Mouse (Mus musculus) naive thymus-derived CD4-positive, alpha-beta T cell, adult 2 months (primary cell): Measurements from ENCODE around the gene Phox2a.
A peak's percentile ranks its signal among the peaks of the same experiment; 100 is the strongest.

ENCODE experiments used
- DNase-seq: peaks from one replicate; pipeline ENCODE4 v3.0.0-alpha.2; 2011; ENCODE audit warnings: low read depth

Gene Phox2a

DNA sequence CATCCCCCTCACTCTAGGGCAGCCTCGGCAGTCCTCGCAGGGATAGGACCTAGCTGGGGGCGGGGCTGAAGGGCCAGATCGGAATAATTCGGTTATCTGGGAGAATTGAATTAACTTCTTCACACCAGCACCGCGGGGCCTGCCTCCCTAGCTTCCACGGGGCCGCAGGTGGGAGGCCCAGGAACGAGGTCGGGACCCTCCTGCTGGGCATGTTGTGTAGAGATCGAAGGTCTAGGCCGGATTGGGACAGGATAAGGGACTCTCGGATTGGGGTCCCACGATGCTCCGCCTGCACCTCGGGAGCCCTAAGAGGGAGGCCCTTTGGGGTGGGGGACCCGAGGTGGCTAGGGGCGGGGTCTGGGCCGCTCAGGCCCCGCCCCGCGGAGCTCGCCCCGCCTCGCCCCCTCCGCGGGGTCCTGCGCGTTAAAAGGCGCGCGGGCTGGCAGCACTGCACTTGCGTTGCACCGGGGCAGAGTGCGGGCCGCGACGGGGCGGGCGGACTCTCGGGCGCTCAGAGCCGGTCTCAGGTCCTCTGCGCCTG, at the start of gene Phox2a:
Gene Phox2a, plus strand, starts transcription at position 453 of the 541 bp plus-strand sequence.
- no peak for DNase-seq

GRCm38 (mm10) chr7:101770051-101770450, 48.1 kb upstream of the Phox2a start:
- no peak for DNase-seq

DNA sequence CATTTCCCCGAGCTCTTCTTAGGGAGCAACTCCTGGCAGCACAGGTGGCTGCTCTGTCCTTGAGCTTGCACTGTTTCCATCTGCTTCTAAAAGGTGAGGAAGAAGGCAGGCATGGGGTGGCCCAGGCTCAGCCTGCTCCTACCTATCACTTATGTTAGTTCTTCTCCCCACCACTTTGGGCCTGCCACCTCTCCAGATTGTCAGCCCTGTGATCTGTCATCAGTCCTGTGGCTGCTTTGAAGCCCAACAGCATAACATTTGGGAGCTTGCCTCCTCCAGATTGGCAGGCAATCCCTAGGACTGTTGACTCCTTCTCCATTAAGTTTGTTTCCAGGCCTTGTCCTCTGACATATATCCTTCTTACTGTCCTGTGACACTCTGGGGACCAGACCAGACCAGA, 46.5 kb upstream of the Phox2a start:
- DNase-seq, result no peak

DNA sequence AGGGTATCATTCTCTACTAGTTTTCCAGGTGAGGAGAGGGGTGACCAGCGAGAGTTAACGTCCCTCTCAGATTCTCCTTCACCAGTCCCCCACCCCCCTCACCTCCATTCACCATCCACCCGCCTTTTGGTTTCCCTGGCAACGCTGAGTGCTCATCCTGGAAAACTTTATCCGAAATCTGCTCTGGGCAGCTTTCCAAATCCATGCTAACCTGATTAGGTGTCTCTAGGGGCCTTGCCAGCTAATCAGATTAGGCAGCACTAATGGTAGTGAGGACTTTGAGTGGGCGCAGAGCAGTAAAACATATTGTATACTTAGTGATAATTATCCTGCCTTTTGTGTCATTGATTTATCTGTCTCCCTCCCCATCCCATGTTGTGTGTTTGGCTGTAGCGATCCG, 45.4 kb upstream of the Phox2a start:
- no peak for DNase-seq

DNA sequence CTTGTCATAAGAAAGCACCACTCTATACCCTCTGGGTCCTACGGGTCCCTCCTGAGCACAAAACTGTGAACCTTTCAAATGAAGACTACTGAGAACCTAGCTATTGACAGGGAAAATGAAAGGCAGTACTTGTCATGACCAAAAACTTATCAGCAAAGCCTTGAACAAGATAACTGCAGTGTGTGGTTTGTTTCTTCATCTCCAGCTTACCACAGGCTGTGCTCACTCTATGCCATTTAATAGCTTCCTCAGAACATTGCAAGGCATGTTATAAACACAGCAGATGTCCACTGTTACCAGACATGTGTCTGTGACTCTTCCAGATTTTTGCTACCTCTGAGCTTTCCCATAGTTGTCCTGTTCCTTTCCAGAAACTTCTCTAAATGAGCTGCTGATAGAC, 41.1 kb upstream of the Phox2a start:
- no peak for DNase-seq

- peak; percentile 40 for DNase-seq
Measured at GRCm38 (mm10) chr7:101820295-101821030, 2.4 kb downstream of the Phox2a start.

- DNase-seq, result peak; percentile 49
Measured at GRCm38 (mm10) chr7:101821571-101822501, 3.7 kb downstream of the Phox2a start.

DNA sequence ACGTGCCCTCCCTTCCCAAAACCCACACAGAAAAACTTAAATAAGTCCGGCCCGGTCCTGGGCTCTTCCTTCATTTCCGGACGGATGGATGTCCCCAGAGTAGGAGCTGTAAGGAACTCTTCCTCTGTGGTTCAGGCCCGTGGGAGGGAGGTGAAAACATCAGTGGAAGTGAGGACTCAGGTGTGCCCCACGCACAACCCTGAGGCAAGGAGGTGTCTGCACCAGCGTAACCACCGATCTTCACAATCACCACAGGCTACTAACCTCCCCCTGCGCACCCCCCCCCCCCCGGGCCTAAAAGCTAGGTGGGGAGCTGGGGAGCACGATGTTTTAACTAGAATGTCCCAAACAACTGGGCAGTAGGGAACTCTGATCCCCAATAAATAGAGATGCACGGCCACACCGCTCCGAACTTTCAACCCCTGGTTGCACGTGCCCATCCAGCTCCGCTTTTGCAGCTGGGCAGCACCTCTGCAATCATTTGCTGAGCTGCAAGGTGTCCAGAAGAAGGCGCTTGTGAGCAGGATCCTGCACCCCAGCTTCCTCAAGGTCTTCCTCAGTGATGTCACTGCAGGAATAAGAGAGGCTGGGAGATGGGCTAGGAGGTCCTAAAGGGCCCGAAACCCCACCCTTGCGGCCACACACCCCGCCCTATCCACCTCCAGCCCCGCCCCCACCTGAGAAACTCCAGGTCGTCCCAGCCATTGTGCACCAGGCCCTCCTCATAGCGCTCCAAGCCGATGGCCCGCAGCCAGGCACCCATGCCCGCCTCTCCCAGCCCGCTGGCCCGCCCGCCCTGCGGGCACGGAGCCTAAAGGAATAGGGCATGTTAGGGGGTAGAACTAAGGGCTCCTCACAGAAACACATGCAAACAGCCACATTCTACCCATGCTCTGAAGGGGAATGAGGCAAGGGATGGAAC, 5.0 kb downstream of the Phox2a start:
- DNase-seq, result no peak

DNA sequence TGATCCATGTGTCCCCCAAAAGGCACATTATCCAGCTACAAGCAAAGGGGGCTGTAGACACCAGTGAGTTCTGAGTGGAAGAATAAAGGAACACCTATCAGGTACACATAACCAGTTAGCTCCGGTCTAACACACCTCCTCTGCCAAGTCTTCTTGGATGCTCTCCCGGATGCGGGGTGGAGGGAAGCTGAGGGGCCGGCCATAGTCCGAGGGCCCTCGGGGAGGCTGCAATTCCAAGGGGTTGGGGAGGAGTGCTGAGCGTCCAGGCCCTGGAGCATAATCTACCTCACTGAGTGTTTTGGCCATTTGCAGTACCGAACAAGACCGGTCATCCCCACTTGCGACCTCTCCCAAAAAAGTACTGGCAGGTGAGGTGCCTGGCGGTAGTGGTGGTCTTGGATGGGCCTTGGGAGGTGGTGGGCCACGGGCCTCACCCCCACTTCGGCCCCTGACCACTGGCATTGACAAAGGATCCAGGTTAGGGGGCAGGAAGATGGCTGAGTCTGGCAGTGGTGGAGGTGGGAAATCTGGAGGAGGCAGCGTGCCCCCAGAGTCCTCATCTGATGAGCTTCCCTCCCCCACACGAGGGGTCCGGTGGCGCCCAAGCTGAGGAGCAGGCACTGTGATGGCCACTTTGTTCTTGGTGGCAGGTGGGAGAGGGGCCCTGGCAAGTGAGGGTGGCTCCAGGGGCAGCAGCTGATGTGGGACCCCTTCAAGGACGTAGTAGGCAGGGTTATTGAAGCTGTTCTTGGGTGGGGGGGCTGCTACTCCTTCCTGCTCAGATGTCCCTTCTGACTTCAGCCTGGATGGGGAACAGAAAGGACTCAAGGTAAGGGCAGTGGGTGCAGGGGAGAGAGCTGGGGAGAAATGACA, 5.9 kb downstream of the Phox2a start:
- DNase-seq, result no peak

GRCm38 (mm10) chr7:101830373-101830772, 12.3 kb downstream of the Phox2a start:
- DNase-seq, result no peak

DNA sequence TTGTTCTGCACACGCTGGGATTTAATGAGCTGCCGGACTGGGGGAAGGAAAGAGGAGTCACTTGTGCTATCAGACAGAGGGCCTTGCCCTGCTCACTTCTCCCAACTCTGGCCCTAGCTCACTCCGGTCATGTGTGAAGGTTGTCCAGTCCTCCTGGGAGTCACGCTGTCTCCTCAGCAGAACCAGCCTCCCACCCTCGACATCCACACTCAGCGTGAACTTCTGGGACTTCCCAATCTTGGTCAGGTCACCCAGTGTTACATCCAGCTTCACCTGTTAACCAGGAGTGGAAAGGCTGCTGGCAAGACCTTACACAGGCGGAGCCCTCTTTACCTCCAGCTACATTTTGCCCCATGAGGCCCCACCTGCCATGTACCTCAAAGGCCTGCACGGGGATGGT, 13.3 kb downstream of the Phox2a start:
- DNase-seq, result no peak

GRCm38 (mm10) chr7:101832372-101832771, 14.3 kb downstream of the Phox2a start:
- no peak for DNase-seq

- no peak for DNase-seq
Measured at GRCm38 (mm10) chr7:101833352-101833751, 15.2 kb downstream of the Phox2a start.

- no peak for DNase-seq
Measured at GRCm38 (mm10) chr7:101833916-101834584, 15.9 kb downstream of the Phox2a start.

GRCm38 (mm10) chr7:101834903-101835302, 16.8 kb downstream of the Phox2a start:
- no peak for DNase-seq

DNA sequence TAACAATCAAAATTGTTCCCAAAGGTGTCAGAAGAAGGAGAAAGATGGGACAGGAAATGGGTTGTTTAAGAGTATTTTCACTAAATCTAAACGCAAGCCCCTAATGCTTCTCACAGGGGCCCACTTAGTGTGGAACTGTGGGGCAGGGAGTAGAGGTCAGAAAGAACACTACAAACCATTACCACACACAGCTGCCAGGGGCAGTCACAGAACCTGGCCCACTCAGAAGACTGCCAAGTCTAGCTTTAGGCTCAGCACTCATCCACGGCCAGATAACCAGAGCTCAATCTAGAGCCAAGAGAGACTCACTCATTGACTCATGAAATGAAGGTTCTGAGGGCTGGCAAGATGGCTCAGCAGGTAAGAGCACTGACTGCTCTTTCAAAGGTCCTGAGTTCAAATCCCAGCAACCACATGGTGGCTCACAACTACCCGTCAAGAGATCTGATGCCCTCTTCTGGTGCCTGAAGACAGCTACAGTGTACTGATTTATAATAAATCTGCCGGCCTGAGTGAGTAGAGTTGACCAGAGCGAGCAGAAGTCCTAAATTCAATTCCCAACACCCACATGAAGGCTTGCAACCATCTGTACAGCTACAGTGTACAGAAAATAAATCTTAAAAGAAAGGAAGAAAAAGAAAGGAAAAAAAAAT, 17.5 kb downstream of the Phox2a start:
- no peak for DNase-seq

GRCm38 (mm10) chr7:101836271-101837153, 18.4 kb downstream of the Phox2a start:
- DNase-seq, result peak; percentile 67

- peak; percentile 44 for DNase-seq
Measured at GRCm38 (mm10) chr7:101837154-101837605, 19.1 kb downstream of the Phox2a start.
